Mouse (Mus musculus) E14TG2a.4 (cell line): ENCODE measurements around the gene Cacng8.

ENCODE experiments used
- CTCF ChIP-seq: conservative IDR thresholded peaks from 2 replicates; pipeline ENCODE4 v1.5.1; 2014; ENCODE audit warnings: low read length
- NANOG ChIP-seq: IDR thresholded peaks from 2 replicates; pipeline ENCODE4 v1.6.1; 2014; ENCODE audit warnings: borderline replicate concordance, low read length, mixed read lengths
- POU5F1 ChIP-seq: IDR thresholded peaks from 2 replicates; pipeline ENCODE4 v1.6.1; 2014; ENCODE audit warnings: low read length, borderline replicate concordance

- TF ChIP-seq CTCF (no peak), POU5F1 (no peak), NANOG (no peak)
Measured at GRCm38 (mm10) chr7:3447026-3447425, 56.5 kb downstream of the Cacng8 start.
